Mouse (Mus musculus): ENCODE results near the gene Psme3.
A peak's percentile ranks its signal among the peaks of the same experiment; 100 is the strongest.
"Not testable (repeated sequence)": the region's sequence is repeated elsewhere in the genome, so short reads cannot be mapped to it uniquely, and the experiment has no call there.

Psme3 gene

GRCm38 (mm10) chr11:101314567-101314966 lies 1.4 kb upstream of the Psme3 start:
- DNase-seq, result no peak

GRCm38 (mm10) chr11:101315082-101315650 lies 847 bp upstream of the Psme3 start:
- no peak for DNase-seq

GRCm38 (mm10) chr11:101316501-101316917 lies 496 bp downstream of the Psme3 start:
- no peak for DNase-seq

- DNase-seq, result peak; percentile 77
Observed at GRCm38 (mm10) chr11:101323609-101324008, 7.6 kb downstream of the Psme3 start.

- DNase-seq, result no peak
Observed at GRCm38 (mm10) chr11:101324763-101325162, 8.8 kb downstream of the Psme3 start, which contains the start of gene Aoc2. TSS of gene Aoc2 (plus strand) at chr11:101325063.

GRCm38 (mm10) chr11:101325201-101325600 lies 9.2 kb downstream of the Psme3 start:
- not testable (repeated sequence) for DNase-seq

GRCm38 (mm10) chr11:101326147-101326546 lies 10.1 kb downstream of the Psme3 start:
- no peak for DNase-seq

- no peak for DNase-seq
Observed at GRCm38 (mm10) chr11:101327311-101327710, 11.3 kb downstream of the Psme3 start.

- DNase-seq, result peak; percentile 22
Observed at GRCm38 (mm10) chr11:101328941-101329635, 13.1 kb downstream of the Psme3 start.

GRCm38 (mm10) chr11:101330371-101330924 lies 14.4 kb downstream of the Psme3 start, which contains the start of gene Aoc3:
TSS of gene Aoc3 (plus strand) at chr11:101330605.
- no peak for DNase-seq

GRCm38 (mm10) chr11:101330961-101331360 lies 14.9 kb downstream of the Psme3 start:
- DNase-seq, result not testable (repeated sequence)

- no peak for DNase-seq
Observed at GRCm38 (mm10) chr11:101332537-101332936, 16.5 kb downstream of the Psme3 start.

GRCm38 (mm10) chr11:101334023-101334422 lies 18.0 kb downstream of the Psme3 start:
- DNase-seq, result no peak

GRCm38 (mm10) chr11:101334516-101334915 lies 18.5 kb downstream of the Psme3 start:
- no peak for DNase-seq

GRCm38 (mm10) chr11:101335685-101336084 lies 19.7 kb downstream of the Psme3 start:
- DNase-seq, result no peak

GRCm38 (mm10) chr11:101338123-101338760 lies 22.2 kb downstream of the Psme3 start:
- DNase-seq, result no peak

- DNase-seq, result no peak
Observed at GRCm38 (mm10) chr11:101347083-101347775, 31.2 kb downstream of the Psme3 start.

- no peak for DNase-seq
Observed at GRCm38 (mm10) chr11:101348774-101349173, 32.8 kb downstream of the Psme3 start.

- no peak for DNase-seq
Observed at GRCm38 (mm10) chr11:101349216-101349615, 33.2 kb downstream of the Psme3 start.

- no peak for DNase-seq
Observed at GRCm38 (mm10) chr11:101351100-101351720, 35.2 kb downstream of the Psme3 start.

- no peak for DNase-seq
Observed at GRCm38 (mm10) chr11:101351721-101352111, 35.7 kb downstream of the Psme3 start.

GRCm38 (mm10) chr11:101353436-101353835 lies 37.4 kb downstream of the Psme3 start:
- no peak for DNase-seq
